Comparison of ENCODE assay signal across 9 mouse cellular contexts in the genomic region with DNA sequence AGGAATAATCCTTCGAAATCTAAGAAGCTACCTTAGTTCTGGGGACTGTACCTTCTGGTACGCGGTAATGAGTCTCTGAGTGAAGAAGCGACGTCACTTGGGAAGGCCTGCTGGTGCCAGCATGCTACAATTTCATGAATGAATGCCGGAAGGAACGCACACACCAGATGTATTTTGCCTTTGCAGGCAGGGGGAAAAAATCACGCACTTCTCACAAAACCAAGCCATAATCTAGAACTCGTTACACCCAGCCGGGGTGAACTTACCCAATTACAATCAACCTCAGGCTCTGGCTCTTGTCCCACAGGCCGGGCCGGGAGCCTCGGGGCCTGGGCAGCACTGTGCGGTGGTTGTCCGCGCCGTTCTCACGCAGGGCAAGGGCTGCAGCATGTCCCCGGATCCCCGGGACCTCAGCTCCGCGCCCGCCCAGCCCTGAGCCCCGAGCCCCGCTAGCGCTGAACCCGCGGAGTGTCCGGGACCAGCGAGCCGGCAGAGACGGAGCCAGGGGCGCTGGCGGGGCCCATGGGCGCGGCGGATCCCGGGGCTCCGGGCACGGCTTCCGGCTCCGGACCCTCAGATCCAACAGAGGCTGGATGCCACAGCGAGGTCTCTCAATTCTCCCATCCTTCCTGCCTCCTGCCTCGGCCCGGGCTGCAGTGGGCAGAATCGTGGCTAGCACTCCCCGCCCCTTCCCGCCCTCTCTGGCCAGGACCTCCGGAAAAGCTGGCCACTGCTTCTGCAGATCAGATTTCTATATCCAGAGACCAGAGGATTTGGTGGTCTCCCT. TPM values are rescaled to one million over a fixed set of nuclear protein-coding genes. Genes with fewer than 3 reads are reported as not detected.
A peak's percentile ranks its signal among the peaks of the same experiment; 100 is the strongest.
DNase-seq lines count a peak whose midpoint lies in the region; ATAC-seq and TF ChIP-seq lines count a peak whose summit lies in the region.
"Had no signal": no experiment of that assay in that cellular context is flagged by ENCODE, and none has a peak within 500 bp of the region (broad histone marks: within the 10 kb centered on the region; RNA-seq: fewer than 3 reads in every experiment).

No protein-coding gene starts in this region.

- no peak for DNase-seq in testis, postnatal 14 days (ENCODE audit: low spot score)
- peak; percentile 45 for DNase-seq in embryonic facial prominence, embryonic 11.5 days (ENCODE audit: low spot score)
- DNase-seq in heart, adult 8-10 months (ENCODE audit: low spot score), result peak; percentile 17
- peak; percentile 60 for DNase-seq in kidney, adult 18-20 months
- peak; percentile 65 for DNase-seq in neural tube, embryonic 10.5 days (ENCODE audit: extremely low spot score, low spot score)

- peak overlapping the region; percentile 52 for H3K4me3 ChIP-seq in testis, adult 2 months (ENCODE audit: control insufficient read depth, low read depth, low read length)
- peak overlapping the region; percentile 65 for H3K4me3 ChIP-seq in embryonic facial prominence, embryonic 11.5 days (ENCODE audit: low read depth, low read length)
- peak overlapping the region; percentile 70 for H3K4me3 ChIP-seq in limb, embryonic 13.5 days

- peaks cover 11% of the 10 kb centered on the region for H3K4me1 ChIP-seq in testis, adult 2 months (ENCODE audit: control insufficient read depth, insufficient read depth, low read length)
- no peaks in the 10 kb centered on the region for H3K4me1 ChIP-seq in embryonic facial prominence, embryonic 11.5 days (ENCODE audit: control insufficient read depth, insufficient read depth, low read length)
- peaks cover 13% of the 10 kb centered on the region for H3K4me1 ChIP-seq in limb, embryonic 13.5 days

- no peaks in the 10 kb centered on the region for H3K9me3 ChIP-seq in embryonic facial prominence, embryonic 11.5 days (replicated peaks; ENCODE audit: control insufficient read depth, low read length)
- no peaks in the 10 kb centered on the region for H3K9me3 ChIP-seq in limb, embryonic 13.5 days

- WGBS in embryonic facial prominence, embryonic 11.5 days, result 3% methylated on average over 49 of the region's 49 CpGs
- WGBS in limb, embryonic 13.5 days, result 2% methylated on average over 42 of the region's 49 CpGs

- no peak for TF ChIP-seq POLR2A in testis, adult 2 months (IDR thresholded peaks at IDR 0.05; ENCODE audit: control insufficient read depth, low read depth, low read length)

- ATAC-seq in embryonic facial prominence, embryonic 11.5 days (replicated peaks; ENCODE audit: insufficient number of reproducible peaks, low FRiP score, low TSS enrichment, low read depth), result peak; percentile 81
- peak; percentile 73 for ATAC-seq in limb, embryonic 13.5 days (ENCODE audit: low FRiP score, low read depth)
- no peak for ATAC-seq in erythroid progenitor cell, adult 5-6 weeks (replicated peaks; ENCODE audit: low FRiP score, poor library complexity, severe bottlenecking)

- no peak for TF ChIP-seq CTCF in testis, adult 2 months (IDR thresholded peaks at IDR 0.05; ENCODE audit: control insufficient read depth, insufficient read depth, insufficient replicate concordance, low read depth, low read length)

- no peaks in the 10 kb centered on the region for H3K36me3 ChIP-seq in testis, adult 2 months (ENCODE audit: control insufficient read depth, insufficient read depth, low read length)
- H3K36me3 ChIP-seq in embryonic facial prominence, embryonic 11.5 days (replicated peaks; ENCODE audit: control insufficient read depth, insufficient read depth, low read depth, low read length), result no peaks in the 10 kb centered on the region
- H3K36me3 ChIP-seq in limb, embryonic 13.5 days, result peaks cover 12% of the 10 kb centered on the region

- H3K27me3 ChIP-seq in testis, adult 2 months (ENCODE audit: control insufficient read depth, insufficient read depth, low read length), result peaks cover 3% of the 10 kb centered on the region; the same call in 1 of the 2 replicates
- H3K27me3 ChIP-seq in embryonic facial prominence, embryonic 11.5 days (ENCODE audit: control insufficient read depth, insufficient read depth, low read length), result no peaks in the 10 kb centered on the region
- no peaks in the 10 kb centered on the region; the same call in 1 of the 2 replicates for H3K27me3 ChIP-seq in limb, embryonic 13.5 days

- peak overlapping the region; percentile 87 for H3K9ac ChIP-seq in embryonic facial prominence, embryonic 11.5 days (replicated peaks; ENCODE audit: low read length)
- H3K9ac ChIP-seq in limb, embryonic 13.5 days, result peak overlapping the region; percentile 84

- H3K4me2 ChIP-seq in embryonic facial prominence, embryonic 11.5 days (ENCODE audit: low read depth, low read length), result peak overlapping the region; percentile 91
- H3K4me2 ChIP-seq in limb, embryonic 13.5 days (replicated peaks), result peak overlapping the region; percentile 87

- H3K27ac ChIP-seq in testis, adult 2 months (ENCODE audit: control insufficient read depth, insufficient read depth, low read depth, low read length), result no peak overlapping the region
- no peak overlapping the region for H3K27ac ChIP-seq in embryonic facial prominence, embryonic 11.5 days (replicated peaks; ENCODE audit: low read depth, low read length)
- H3K27ac ChIP-seq in limb, embryonic 13.5 days, result 0 out of 2 replicates have a peak overlapping the region, but pooled peaks have one; percentile 33
- H3K27ac ChIP-seq: macrophage had no signal

RNA-seq across cellular contexts. Expression of a gene that starts 23.8 kb away (rescaled TPM):
- polyA plus RNA-seq in testis, adult 2 months (2012; rRNA removed), result 0.25 and 0.43 TPM in 2 replicates
- polyA plus RNA-seq in embryonic facial prominence, embryonic 11.5 days (2014; fragmentation: Nextera tagmentation; extraction: Ambion mirVana), result 12.9 and 15.3 TPM in 2 replicates
- total RNA-seq in heart, adult 8-10 months (2022), result 1 to 10 TPM; 4.7 to 5.3 (median 5.0) TPM
- 10.9 and 12.1 TPM in 2 replicates for polyA plus RNA-seq in limb, embryonic 13.5 days (2015; fragmentation: Nextera tagmentation; extraction: Ambion mirVana)
- not detected in 2 replicates for total RNA-seq in erythroid progenitor cell, adult 5-6 weeks (2015; ENCODE audit: low replicate concordance)
- total RNA-seq in erythroid progenitor cell, adult 5-6 weeks (2017; ENCODE audit: low replicate concordance), result not detected in 2 replicates

RNA-seq across cellular contexts. Expression of a gene that starts 25.3 kb away (rescaled TPM):
- polyA plus RNA-seq in testis, adult 2 months (2012; rRNA removed), result 0.35 TPM in 2 replicates
- 2.0 and 2.1 TPM in 2 replicates for polyA plus RNA-seq in embryonic facial prominence, embryonic 11.5 days (2014; fragmentation: Nextera tagmentation; extraction: Ambion mirVana)
- total RNA-seq in heart, adult 8-10 months (2022), result 1 to 10 TPM; 1.8 to 2.5 (median 2.2) TPM
- polyA plus RNA-seq in limb, embryonic 13.5 days (2015; fragmentation: Nextera tagmentation; extraction: Ambion mirVana), result 1.5 and 1.6 TPM in 2 replicates
- total RNA-seq in erythroid progenitor cell, adult 5-6 weeks (2015; ENCODE audit: low replicate concordance), result 1.3 and 2.5 TPM in 2 replicates
- total RNA-seq in erythroid progenitor cell, adult 5-6 weeks (2017; ENCODE audit: low replicate concordance), result 0.91 and 1.5 TPM in 2 replicates

RNA-seq across cellular contexts. Expression of a gene that starts 50.1 kb away (rescaled TPM):
- polyA plus RNA-seq in testis, adult 2 months (2012; rRNA removed), result 0.82 and 1.6 TPM in 2 replicates
- polyA plus RNA-seq in embryonic facial prominence, embryonic 11.5 days (2014; fragmentation: Nextera tagmentation; extraction: Ambion mirVana), result not detected in 2 replicates
- not detected for total RNA-seq in heart, adult 8-10 months (2022)
- polyA plus RNA-seq in limb, embryonic 13.5 days (2015; fragmentation: Nextera tagmentation; extraction: Ambion mirVana), result not detected in 2 replicates
- not detected in 2 replicates for total RNA-seq in erythroid progenitor cell, adult 5-6 weeks (2015; ENCODE audit: low replicate concordance)
- 0.13 TPM in 1 of 2 replicates, not detected in the other for total RNA-seq in erythroid progenitor cell, adult 5-6 weeks (2017; ENCODE audit: low replicate concordance)

RNA-seq across cellular contexts. Expression of a gene that starts 52.6 kb away (rescaled TPM):
- polyA plus RNA-seq in testis, adult 2 months (2012; rRNA removed), result 0.68 and 0.69 TPM in 2 replicates
- 1.0 and 2.1 TPM in 2 replicates for polyA plus RNA-seq in embryonic facial prominence, embryonic 11.5 days (2014; fragmentation: Nextera tagmentation; extraction: Ambion mirVana)
- total RNA-seq in heart, adult 8-10 months (2022), result 1 to 10 TPM; 4.8 to 6.7 (median 5.3) TPM
- polyA plus RNA-seq in limb, embryonic 13.5 days (2015; fragmentation: Nextera tagmentation; extraction: Ambion mirVana), result 0.66 and 1.4 TPM in 2 replicates
- 4.3 TPM in 1 of 2 replicates, not detected in the other for total RNA-seq in erythroid progenitor cell, adult 5-6 weeks (2015; ENCODE audit: low replicate concordance)
- 0.68 TPM in 1 of 2 replicates, not detected in the other for total RNA-seq in erythroid progenitor cell, adult 5-6 weeks (2017; ENCODE audit: low replicate concordance)
